Mouse (Mus musculus) frontal cortex, postnatal 14 days (tissue): ENCODE measurements around the gene Vmn2r5.
"Not testable (repeated sequence)": the region's sequence is repeated elsewhere in the genome, so short reads cannot be mapped to it uniquely, and the experiment has no call there.

Source experiments
- DNase-seq, 2 experiments: peaks; one replicate each; pipeline ENCODE4 v3.0.0; 2022; ENCODE audit warnings: low spot score in 2 of 2

The Vmn2r5 gene

GRCm38 (mm10) chr3:64509742-64510141 lies at the start of gene Vmn2r5:
Gene Vmn2r5 (minus strand): TSS chr3:64509842.
- not testable (repeated sequence) for DNase-seq

GRCm38 (mm10) chr3:64523585-64523984 lies 13.9 kb upstream of the Vmn2r5 start:
- DNase-seq: not testable (repeated sequence)
